ENCODE assay signal across 22 mouse cellular contexts in the genomic region with DNA sequence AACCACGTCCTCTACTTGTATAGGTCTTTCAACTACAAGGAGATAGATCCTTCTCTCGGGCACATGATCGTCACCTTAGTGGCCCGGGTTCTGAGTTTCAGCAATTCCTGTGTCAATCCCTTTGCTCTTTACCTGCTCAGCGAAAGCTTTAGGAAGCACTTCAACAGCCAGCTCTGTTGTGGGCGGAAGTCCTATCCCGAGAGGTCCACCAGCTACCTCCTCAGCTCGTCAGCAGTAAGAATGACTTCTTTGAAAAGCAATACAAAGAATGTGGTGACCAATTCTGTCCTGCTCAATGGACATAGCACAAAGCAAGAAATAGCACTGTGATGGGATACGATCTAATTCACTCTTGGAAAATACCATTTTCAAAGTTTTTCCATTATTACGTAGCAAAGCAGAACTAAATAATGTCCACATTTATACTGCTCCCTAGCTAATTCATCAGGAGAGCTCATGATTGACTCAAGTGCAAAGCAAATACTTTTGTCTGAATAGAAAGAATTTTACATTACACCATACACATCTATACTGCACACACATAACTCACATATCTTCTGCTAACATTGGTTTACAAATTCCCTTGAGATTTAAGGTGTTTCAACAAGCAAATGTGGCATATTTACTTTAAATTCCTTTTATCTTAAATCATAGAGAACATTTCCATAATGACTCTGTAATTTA. TPM values are rescaled to one million over a fixed set of nuclear protein-coding genes. Genes with fewer than 3 reads are reported as not detected.
"Had no signal": no experiment of that assay in that cellular context is flagged by ENCODE, and none has a peak within 500 bp of the region (broad histone marks: within the 10 kb centered on the region; RNA-seq: fewer than 3 reads in every experiment).

No protein-coding gene starts in this region.

- H3K36me3 ChIP-seq: neural tube, embryonic 15.5 days; stomach, embryonic 15.5 days had no signal

- H3K9ac ChIP-seq: neural tube, embryonic 15.5 days; stomach, embryonic 15.5 days had no signal

- H3K4me2 ChIP-seq: neural tube, embryonic 15.5 days; stomach, embryonic 15.5 days had no signal

- H3K27ac ChIP-seq: neural tube, embryonic 15.5 days; stomach, embryonic 15.5 days; stomach, postnatal 0 days had no signal

- H3K9me3 ChIP-seq: neural tube, embryonic 15.5 days; stomach, embryonic 15.5 days had no signal

- H3K4me3 ChIP-seq: neural tube, embryonic 15.5 days; stomach, embryonic 15.5 days had no signal

- H3K4me1 ChIP-seq: neural tube, embryonic 15.5 days; stomach, embryonic 15.5 days had no signal

- DNase-seq: retina, postnatal 1 day; right cerebral cortex, adult 18-20 months; right cerebral cortex, postnatal 14 days; right cerebral cortex, postnatal 25 days; right cerebral cortex, postnatal 4 days; spleen, adult 18-20 months; thymus, adult 18-20 months; thymus, adult 2 months; thymus, postnatal 14 days; thymus, postnatal 25 days; thymus, postnatal 36 days; thymus, postnatal 4 days had no signal

- H3K27me3 ChIP-seq: neural tube, embryonic 15.5 days; stomach, embryonic 15.5 days had no signal

RNA-seq across cellular contexts. Expression of a gene that starts 52.4 kb away (rescaled TPM):
- polyA plus RNA-seq: neural tube, embryonic 14.5 days; neural tube, embryonic 15.5 days; small intestine, adult 2 months; spleen, adult 2 months; stomach, embryonic 14.5 days; stomach, embryonic 15.5 days; stomach, embryonic 16.5 days; stomach, postnatal 0 days; thymus, adult 2 months; thymus, postnatal 0 days; urinary bladder, adult 2 months had no signal
